Mouse (Mus musculus) heart, embryonic 14.5 days (tissue): ENCODE data around the gene Kcna7. TPM values are rescaled to one million over a fixed set of nuclear protein-coding genes. Genes with fewer than 3 reads are reported as not detected.

ENCODE experiments used
- ATAC-seq: fragments of 200-750 bp; cut with Nextera tagmentation; 2 replicates; pipeline ENCODE4 v1.8.0; 2017; ENCODE audit warnings: low read depth, moderate TSS enrichment; ENCODE audit not compliant: insufficient number of reproducible peaks, insufficient read depth, low FRiP score
- H3K27ac ChIP-seq, 2 experiments: fragments of 200-500 bp in 1 of 2; fragments of 300-500 bp in 1 of 2; sonication (generic) in 1 of 2; replicated peaks in 1 of 2; 2 replicates each; pipeline ENCODE4 v1.5.1; 2012 to 2014; ENCODE audit warnings: low read depth in 2 of 2, low read length in 2 of 2, control low read depth in 1 of 2, mild to moderate bottlenecking in 1 of 2, mixed read lengths in 1 of 2; ENCODE audit not compliant: control insufficient read depth in 1 of 2, insufficient read depth in 1 of 2
- H3K27me3 ChIP-seq: fragments of 300-500 bp; sonication (generic); 2 replicates; pipeline ENCODE4 v1.6.1; 2014; ENCODE audit warnings: mild to moderate bottlenecking, low read length, control low read depth; ENCODE audit not compliant: control insufficient read depth, insufficient read depth
- H3K36me3 ChIP-seq: fragments of 300-500 bp; sonication (generic); 2 replicates; pipeline ENCODE4 v1.6.1; 2014; ENCODE audit warnings: mild to moderate bottlenecking, control low read depth, low read length, mixed read lengths; ENCODE audit not compliant: control insufficient read depth, insufficient read depth
- H3K4me1 ChIP-seq, 2 experiments: fragments of 200-500 bp in 1 of 2; fragments of 300-500 bp in 1 of 2; sonication (generic) in 1 of 2; 2 replicates each; pipeline ENCODE4 v1.6.1; 2012 to 2014; ENCODE audit warnings: low read length in 2 of 2, control low read depth in 1 of 2, mixed read lengths in 1 of 2; ENCODE audit not compliant: control insufficient read depth in 2 of 2, insufficient read depth in 2 of 2
- H3K4me2 ChIP-seq: fragments of 300-500 bp; sonication (generic); 2 replicates; pipeline ENCODE4 v1.6.1; 2014; ENCODE audit warnings: mild to moderate bottlenecking, low read length
- H3K4me3 ChIP-seq, 2 experiments: fragments of 200-500 bp in 1 of 2; fragments of 300-500 bp in 1 of 2; sonication (generic) in 1 of 2; 2 replicates each; pipeline ENCODE4 v1.5.1; 2012 to 2014; ENCODE audit warnings: low read length in 2 of 2, mild to moderate bottlenecking in 2 of 2, control low read depth in 1 of 2, low read depth in 1 of 2, moderate library complexity in 1 of 2; ENCODE audit not compliant: control insufficient read depth in 1 of 2, insufficient read depth in 1 of 2
- H3K9ac ChIP-seq: fragments of 300-500 bp; sonication (generic); 2 replicates; pipeline ENCODE4 v1.6.1; 2014; ENCODE audit warnings: mild to moderate bottlenecking, low read length
- H3K9me3 ChIP-seq: fragments of 300-500 bp; sonication (generic); 2 replicates; pipeline ENCODE4 v1.6.1; 2016; ENCODE audit warnings: low read length, control low read depth; ENCODE audit not compliant: control insufficient read depth
- WGBS: fragments of 180-500 bp; shearing (Covaris S2); extraction: QIAGEN DNeasy Blood & Tissue Kit; methylation state at CpG from one replicate; pipeline ENCODE4 v1.1.7; 2014; 5-methylcytosine and 5-hydroxymethylcytosine counted together
- polyA plus RNA-seq: library from polyadenylated mRNA; unstranded; fragments of >200 nt; fragmentation: Nextera tagmentation; extraction: Ambion mirVana; gene quantifications from 2 replicates; pipeline ENCODE4 v1.2.1, GENCODE M21; 2014

The Kcna7 gene
- polyA plus RNA-seq, 1 experiment from 2014 or later, result 0.38 TPM

DNA sequence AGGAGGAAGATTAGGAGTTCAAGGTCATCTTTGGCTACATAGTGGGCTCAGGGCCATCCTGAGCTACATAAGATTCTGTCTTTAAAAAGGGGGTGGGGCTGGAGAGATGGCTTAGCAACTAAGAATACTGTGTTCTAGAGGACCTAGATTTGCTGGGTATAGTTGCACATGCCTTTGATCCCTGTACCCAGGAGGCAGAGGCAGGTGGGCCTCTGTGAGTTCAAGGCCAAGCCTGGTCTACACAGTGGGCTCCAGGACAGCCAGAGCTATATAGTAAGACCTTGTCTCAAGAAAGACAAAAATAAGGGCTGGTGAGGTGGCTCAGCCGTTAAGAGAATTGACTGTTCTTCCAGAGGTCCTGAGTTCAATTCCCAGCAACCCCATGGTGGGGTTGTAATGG, 44.5 kb downstream of the Kcna7 start:
- WGBS, result 94% methylated on average over 1 of the region's 1 CpGs
- Histone ChIP-seq H3K4me2 (no peak overlapping the region), H3K27me3 (no peaks in the 10 kb centered on the region), H3K27ac (no peak overlapping the region), H3K4me3 (no peak overlapping the region), H3K9me3 (no peaks in the 10 kb centered on the region), H3K36me3 (peaks cover 78% of the 10 kb centered on the region), H3K9ac (no peak overlapping the region), H3K4me1 (no peaks in the 10 kb centered on the region)
- ATAC-seq, result no peak

DNA sequence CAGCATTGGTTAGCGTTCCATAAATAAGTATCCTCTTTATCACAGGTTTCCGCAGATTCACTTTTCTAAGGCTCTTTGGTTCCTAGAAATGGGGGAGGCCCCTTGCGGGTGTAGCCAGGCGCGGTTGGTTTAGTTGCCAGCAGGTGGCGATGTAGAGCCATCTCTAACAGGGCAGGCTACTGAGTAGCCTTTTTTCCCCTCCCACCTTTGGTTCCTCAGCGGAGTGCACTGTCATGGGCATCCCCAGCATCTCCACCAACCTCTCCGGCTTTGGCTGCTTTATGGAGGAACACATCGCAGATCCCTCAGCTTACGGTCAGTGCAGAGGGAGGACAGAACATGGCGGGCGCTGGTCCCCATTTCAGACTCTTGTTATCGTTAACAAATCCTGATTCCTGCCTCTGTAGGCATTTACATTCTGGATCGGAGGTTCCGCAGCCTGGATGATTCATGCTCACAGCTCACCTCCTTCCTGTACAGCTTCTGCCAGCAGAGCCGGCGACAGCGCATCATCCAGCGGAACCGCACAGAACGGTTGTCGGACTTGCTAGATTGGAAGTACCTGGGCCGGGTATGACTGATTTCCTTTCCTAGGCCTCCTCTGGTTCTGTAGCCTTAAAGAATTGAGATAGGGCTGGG, 46.0 kb downstream of the Kcna7 start:
- H3K4me2 ChIP-seq, result no peak overlapping the region

DNA sequence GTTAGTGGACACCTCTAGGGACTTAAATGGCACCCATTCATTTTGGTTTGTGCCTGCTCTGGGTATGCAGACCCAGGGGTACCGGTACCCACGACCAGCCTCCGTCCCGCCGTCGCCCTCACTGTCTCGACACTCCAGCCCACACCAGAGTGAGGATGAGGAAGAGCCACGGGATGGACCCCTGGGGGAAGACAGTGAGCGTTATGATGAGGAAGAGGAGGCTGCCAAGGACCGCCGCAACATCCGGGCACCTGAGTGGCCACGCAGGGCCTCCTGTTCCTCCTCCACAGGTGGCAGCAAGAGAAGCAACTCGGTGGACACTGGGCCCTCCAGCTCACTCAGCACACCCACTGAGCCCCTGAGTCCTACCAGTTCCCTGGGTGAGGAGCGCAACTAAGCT, 49.5 kb downstream of the Kcna7 start:
- Histone ChIP-seq H3K27me3 (no peaks in the 10 kb centered on the region), H3K9ac (no peak overlapping the region), H3K4me1 (peaks cover 9 to 19% of the 10 kb centered on the region in 2 experiments), H3K27ac (no peak overlapping the region), H3K4me3 (no peak overlapping the region), H3K36me3 (peaks cover 64% of the 10 kb centered on the region), H3K9me3 (no peaks in the 10 kb centered on the region), H3K4me2 (no peak overlapping the region)
- no peak for ATAC-seq
- 86% methylated on average over 15 of the region's 15 CpGs for WGBS

More for the DNA sequence above, 46.0 kb downstream of the Kcna7 start:
- WGBS, result 55% methylated on average over 23 of the region's 23 CpGs
- H3K4me1 ChIP-seq, result peaks cover 0 to under 1% of the 10 kb centered on the region in 2 experiments; a peak in 1 of 4 replicates
- no peaks in the 10 kb centered on the region for H3K27me3 ChIP-seq
- no peak overlapping the region for H3K27ac ChIP-seq
- no peak overlapping the region for H3K4me3 ChIP-seq
- no peak for ATAC-seq
- peaks cover 70% of the 10 kb centered on the region for H3K36me3 ChIP-seq
- H3K9me3 ChIP-seq, result no peaks in the 10 kb centered on the region
- H3K9ac ChIP-seq, result no peak overlapping the region

DNA sequence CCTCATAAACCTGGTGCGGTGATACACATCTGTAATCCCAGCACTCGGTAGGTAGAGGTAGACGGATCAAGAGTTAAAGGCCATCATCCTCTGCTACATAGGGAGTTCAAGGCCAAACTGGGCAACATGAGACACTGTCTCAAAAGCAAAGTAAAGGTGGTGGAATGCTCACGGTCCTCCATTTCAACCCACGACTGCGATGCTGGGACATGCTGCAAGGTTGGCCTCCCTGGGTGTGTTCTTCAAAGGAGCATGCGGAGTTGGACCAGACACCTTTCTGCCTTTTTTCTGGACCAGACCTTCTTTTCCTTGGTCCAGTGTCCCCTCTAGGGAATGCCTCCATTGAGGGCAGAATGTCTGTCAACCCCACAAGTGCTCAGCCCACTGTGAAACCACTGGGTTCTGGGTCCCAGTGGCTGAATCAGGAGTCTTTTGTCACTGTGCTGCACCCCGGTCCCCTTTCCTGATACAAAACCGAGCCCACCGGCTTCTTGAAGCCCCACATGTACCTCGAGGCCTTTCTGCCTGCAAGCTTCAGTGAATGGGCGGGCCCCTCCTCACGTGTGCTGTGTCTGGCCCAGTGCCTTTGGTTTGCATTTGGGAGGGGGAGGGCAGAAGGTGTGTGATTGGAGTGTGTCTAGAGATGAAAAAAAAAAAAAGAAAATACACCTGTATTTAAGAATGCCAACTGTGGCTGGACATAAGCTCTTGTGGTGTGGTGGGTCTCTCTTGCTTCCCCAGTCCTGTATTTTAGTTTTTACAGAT, 50.7 kb downstream of the Kcna7 start:
- Histone ChIP-seq H3K4me1 (peaks cover 18 to 30% of the 10 kb centered on the region in 2 experiments), H3K27me3 (no peaks in the 10 kb centered on the region), H3K9me3 (no peaks in the 10 kb centered on the region), H3K36me3 (peaks cover 62% of the 10 kb centered on the region), H3K4me3 (no peak overlapping the region), H3K9ac (no peak overlapping the region; the same call in 1 of the 2 replicates), H3K4me2 (peak overlapping the region; percentile 90), H3K27ac (peak overlapping the region in 1 of 2 experiments; percentile 4; a peak in 1 of 4 replicates)
- ATAC-seq, result no peak
- 69% methylated on average over 13 of the region's 13 CpGs for WGBS

DNA sequence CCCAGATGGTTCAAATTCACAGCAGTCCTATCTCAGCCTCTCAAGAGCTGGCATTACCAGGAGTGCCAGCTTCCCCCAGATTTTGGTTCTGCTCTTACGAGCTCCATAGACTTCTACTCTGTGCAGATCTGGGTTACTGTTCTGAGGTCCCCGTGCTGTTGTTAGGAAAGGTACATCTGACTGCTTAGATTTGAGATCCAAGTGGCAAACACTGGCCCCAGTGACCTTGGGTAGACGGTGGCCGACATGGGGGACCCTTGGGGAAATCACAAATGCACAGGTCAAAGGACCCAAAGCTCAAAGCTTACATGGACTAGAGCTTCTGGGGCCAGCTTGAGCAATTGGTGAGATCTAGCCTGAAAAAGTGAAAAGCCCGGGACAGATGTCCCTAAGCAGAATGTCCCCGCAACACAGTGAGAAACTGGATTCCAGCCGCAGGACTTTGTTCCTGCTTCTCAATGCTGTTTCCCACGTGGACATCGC, 51.3 kb downstream of the Kcna7 start:
- WGBS, result 39% methylated on average over 9 of the region's 9 CpGs
- Histone ChIP-seq H3K4me2 (peak overlapping the region; percentile 90), H3K9me3 (no peaks in the 10 kb centered on the region), H3K4me1 (peaks cover 18 to 32% of the 10 kb centered on the region in 2 experiments), H3K9ac (peak overlapping the region; percentile 93; the same call in 1 of the 2 replicates), H3K27me3 (no peaks in the 10 kb centered on the region), H3K36me3 (peaks cover 62% of the 10 kb centered on the region), H3K4me3 (peak overlapping the region in 1 of 2 experiments; percentile 85; a peak in 1 of 4 replicates), H3K27ac (peak overlapping the region; percentile 1 to 4; a peak in 1 of 4 replicates)
- no peak for ATAC-seq

DNA sequence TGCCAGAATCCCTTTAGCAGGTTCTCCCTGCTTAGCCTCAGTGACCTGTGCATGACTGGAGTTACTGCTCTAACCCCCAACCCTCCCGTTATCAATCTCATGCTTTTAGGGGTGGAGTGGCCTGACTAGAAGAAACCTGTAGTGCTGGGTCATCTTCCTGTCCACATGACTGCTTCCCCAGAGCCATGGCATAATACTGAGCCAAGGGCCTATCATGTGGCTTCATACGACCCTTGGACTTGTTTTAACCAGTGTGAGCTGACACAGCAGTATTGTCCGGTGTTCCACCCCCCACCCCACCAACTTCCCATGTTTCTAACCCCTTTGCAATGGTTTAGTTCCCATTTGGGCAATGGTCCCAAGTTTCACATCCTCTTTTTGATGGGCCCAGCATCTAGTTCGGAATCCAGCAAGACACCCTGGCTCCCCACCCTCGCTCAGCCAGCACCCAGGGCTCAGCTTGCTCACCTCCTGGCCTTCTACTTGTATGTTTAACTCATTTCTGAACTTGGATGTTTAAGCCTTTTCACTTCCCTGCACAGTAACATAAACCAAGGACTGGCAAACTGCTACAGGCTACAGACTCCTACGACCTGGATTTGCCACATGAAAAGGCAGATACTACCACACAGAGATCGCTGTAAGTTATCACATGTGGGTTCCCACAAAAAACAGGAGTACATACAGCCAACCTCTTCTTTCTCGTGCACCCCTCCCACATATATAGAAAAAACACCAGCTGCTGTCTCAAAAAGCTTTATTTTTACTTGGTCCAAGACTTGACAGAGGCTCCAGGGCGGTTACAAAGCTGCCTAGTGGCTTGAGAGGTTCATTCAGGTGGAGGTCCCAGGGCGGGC, 52.0 kb downstream of the Kcna7 start:
- H3K36me3 ChIP-seq, result peaks cover 62% of the 10 kb centered on the region
- H3K4me1 ChIP-seq, result peaks cover 18 to 32% of the 10 kb centered on the region in 2 experiments
- no peaks in the 10 kb centered on the region for H3K9me3 ChIP-seq
- H3K9ac ChIP-seq, result peak overlapping the region; percentile 93
- H3K4me3 ChIP-seq, result peak overlapping the region; percentile 71 to 85
- H3K27me3 ChIP-seq, result no peaks in the 10 kb centered on the region
- ATAC-seq, result no peak
- 0 out of 4 replicates have a peak overlapping the region, but pooled peaks have one; percentile 1 to 4 for H3K27ac ChIP-seq
- 52% methylated on average over 10 of the region's 10 CpGs for WGBS
- peak overlapping the region; percentile 90 for H3K4me2 ChIP-seq
